Mouse (Mus musculus): Measurements from ENCODE around the gene B3gnt8. TPM values are rescaled to one million over a fixed set of nuclear protein-coding genes. Genes with fewer than 3 reads are reported as not detected.
"Not testable (repeated sequence)": the region's sequence is repeated elsewhere in the genome, so short reads cannot be mapped to it uniquely, and the experiment has no call there.

B3gnt8 gene
- polyA plus RNA-seq (2015; fragmentation: Nextera tagmentation; extraction: Ambion mirVana): 14.2 and 15.0 TPM in 2 replicates

GRCm38 (mm10) chr7:25626509-25627430 lies at the start of gene B3gnt8:
TSS of gene B3gnt8 (plus strand) at chr7:25626654.
- Histone ChIP-seq H3K27me3 (ENCODE audit: insufficient read depth, low read length) (no peaks in the 10 kb centered on the region), H3K4me2 (replicated peaks; ENCODE audit: low read depth, low read length) (peak within 1 kb of the TSS; percentile 83), H3K27ac (ENCODE audit: low read length) (peak within 1 kb of the TSS; percentile 68), H3K4me3 (ENCODE audit: low read length) (peak within 1 kb of the TSS; percentile 56), H3K4me1 (ENCODE audit: insufficient read depth, low read length) (peaks cover 22% of the 10 kb centered on the region), H3K9ac (replicated peaks; ENCODE audit: low read length) (peak within 1 kb of the TSS; percentile 77), H3K9me3 (ENCODE audit: low read length) (no peaks in the 10 kb centered on the region), H3K36me3 (ENCODE audit: insufficient read depth, low read length) (peaks cover 45% of the 10 kb centered on the region)
- 17% methylated on average over 26 of the region's 29 CpGs for WGBS
- ATAC-seq (ENCODE audit: low FRiP score, low TSS enrichment): peak; percentile 44; the same call in 1 of the 2 replicates

GRCm38 (mm10) chr7:25576793-25577437 lies 49.5 kb upstream of the B3gnt8 start:
- peak; percentile 82 for ATAC-seq (ENCODE audit: low FRiP score, low TSS enrichment)
- WGBS: 42% methylated on average over 12 of the region's 14 CpGs
- H3K27ac ChIP-seq (ENCODE audit: low read length): peak overlapping the region; percentile 80
- H3K36me3 ChIP-seq (ENCODE audit: insufficient read depth, low read length); H3K4me1 ChIP-seq (ENCODE audit: insufficient read depth, low read length); H3K4me3 ChIP-seq (ENCODE audit: low read length); H3K27me3 ChIP-seq (ENCODE audit: insufficient read depth, low read length); H3K4me2 ChIP-seq (replicated peaks; ENCODE audit: low read depth, low read length); H3K9ac ChIP-seq (replicated peaks; ENCODE audit: low read length); H3K9me3 ChIP-seq (ENCODE audit: low read length): not testable (repeated sequence)

- Histone ChIP-seq H3K27me3 (ENCODE audit: insufficient read depth, low read length) (no peaks in the 10 kb centered on the region), H3K27ac (ENCODE audit: low read length) (no peak overlapping the region), H3K9ac (replicated peaks; ENCODE audit: low read length) (no peak overlapping the region), H3K36me3 (ENCODE audit: insufficient read depth, low read length) (0 out of 2 replicates have a peak, but pooled peaks cover 2% of the 10 kb centered on the region), H3K9me3 (ENCODE audit: low read length) (peaks cover 10% of the 10 kb centered on the region; the same call in 1 of the 2 replicates), H3K4me1 (ENCODE audit: insufficient read depth, low read length) (peaks cover 6% of the 10 kb centered on the region; the same call in 1 of the 2 replicates), H3K4me2 (replicated peaks; ENCODE audit: low read depth, low read length) (no peak overlapping the region), H3K4me3 (ENCODE audit: low read length) (no peak overlapping the region)
- WGBS: 87% methylated on average over 10 of the region's 10 CpGs
- no peak for ATAC-seq (ENCODE audit: low FRiP score, low TSS enrichment)
Measured at GRCm38 (mm10) chr7:25579441-25579840, 47.0 kb upstream of the B3gnt8 start.

GRCm38 (mm10) chr7:25582301-25582810 lies 44.1 kb upstream of the B3gnt8 start:
- H3K4me1 ChIP-seq (ENCODE audit: insufficient read depth, low read length): no peaks in the 10 kb centered on the region
- H3K27ac ChIP-seq (ENCODE audit: low read length): no peak overlapping the region
- no peaks in the 10 kb centered on the region for H3K27me3 ChIP-seq (ENCODE audit: insufficient read depth, low read length)
- no peak overlapping the region for H3K4me3 ChIP-seq (ENCODE audit: low read length)
- ATAC-seq (ENCODE audit: low FRiP score, low TSS enrichment): no peak
- H3K36me3 ChIP-seq (ENCODE audit: insufficient read depth, low read length): 0 out of 2 replicates have a peak, but pooled peaks cover 2% of the 10 kb centered on the region
- no peak overlapping the region for H3K4me2 ChIP-seq (replicated peaks; ENCODE audit: low read depth, low read length)
- no peak overlapping the region for H3K9ac ChIP-seq (replicated peaks; ENCODE audit: low read length)
- 85% methylated on average over 15 of the region's 15 CpGs for WGBS
- peaks cover 10% of the 10 kb centered on the region; the same call in 1 of the 2 replicates for H3K9me3 ChIP-seq (ENCODE audit: low read length)

GRCm38 (mm10) chr7:25584651-25585050 lies 41.8 kb upstream of the B3gnt8 start:
- no peak for ATAC-seq (ENCODE audit: low FRiP score, low TSS enrichment)
- Histone ChIP-seq H3K4me2 (replicated peaks; ENCODE audit: low read depth, low read length) (no peak overlapping the region), H3K27me3 (ENCODE audit: insufficient read depth, low read length) (no peaks in the 10 kb centered on the region), H3K4me1 (ENCODE audit: insufficient read depth, low read length) (no peaks in the 10 kb centered on the region), H3K36me3 (ENCODE audit: insufficient read depth, low read length) (no peaks in the 10 kb centered on the region), H3K9ac (replicated peaks; ENCODE audit: low read length) (no peak overlapping the region), H3K27ac (ENCODE audit: low read length) (no peak overlapping the region), H3K9me3 (ENCODE audit: low read length) (0 out of 2 replicates have a peak, but pooled peaks cover 5% of the 10 kb centered on the region), H3K4me3 (ENCODE audit: low read length) (no peak overlapping the region)
- 90% methylated on average over 5 of the region's 5 CpGs for WGBS

- no peaks in the 10 kb centered on the region for H3K27me3 ChIP-seq (ENCODE audit: insufficient read depth, low read length)
- WGBS: 77% methylated on average over 9 of the region's 9 CpGs
- 0 out of 2 replicates have a peak, but pooled peaks cover 5% of the 10 kb centered on the region for H3K9me3 ChIP-seq (ENCODE audit: low read length)
- H3K27ac ChIP-seq (ENCODE audit: low read length): no peak overlapping the region
- H3K4me1 ChIP-seq (ENCODE audit: insufficient read depth, low read length): no peaks in the 10 kb centered on the region
- H3K4me3 ChIP-seq (ENCODE audit: low read length): no peak overlapping the region
- H3K4me2 ChIP-seq (replicated peaks; ENCODE audit: low read depth, low read length): no peak overlapping the region
- H3K9ac ChIP-seq (replicated peaks; ENCODE audit: low read length): no peak overlapping the region
- no peak for ATAC-seq (ENCODE audit: low FRiP score, low TSS enrichment)
- H3K36me3 ChIP-seq (ENCODE audit: insufficient read depth, low read length): no peaks in the 10 kb centered on the region
Measured at GRCm38 (mm10) chr7:25585351-25586204, 40.9 kb upstream of the B3gnt8 start.

- Histone ChIP-seq H3K4me3 (ENCODE audit: low read length) (no peak overlapping the region), H3K4me1 (ENCODE audit: insufficient read depth, low read length) (no peaks in the 10 kb centered on the region), H3K27me3 (ENCODE audit: insufficient read depth, low read length) (no peaks in the 10 kb centered on the region), H3K4me2 (replicated peaks; ENCODE audit: low read depth, low read length) (no peak overlapping the region), H3K27ac (ENCODE audit: low read length) (no peak overlapping the region), H3K36me3 (ENCODE audit: insufficient read depth, low read length) (no peaks in the 10 kb centered on the region), H3K9me3 (ENCODE audit: low read length) (no peaks in the 10 kb centered on the region), H3K9ac (replicated peaks; ENCODE audit: low read length) (no peak overlapping the region)
- no peak for ATAC-seq (ENCODE audit: low FRiP score, low TSS enrichment)
- WGBS: 84% methylated on average over 2 of the region's 2 CpGs
Measured at GRCm38 (mm10) chr7:25591226-25591625, 35.2 kb upstream of the B3gnt8 start.

GRCm38 (mm10) chr7:25593859-25594258 lies 32.6 kb upstream of the B3gnt8 start:
- no peak for ATAC-seq (ENCODE audit: low FRiP score, low TSS enrichment)
- Histone ChIP-seq H3K4me2 (replicated peaks; ENCODE audit: low read depth, low read length) (no peak overlapping the region), H3K4me3 (ENCODE audit: low read length) (no peak overlapping the region), H3K27ac (ENCODE audit: low read length) (no peak overlapping the region), H3K4me1 (ENCODE audit: insufficient read depth, low read length) (no peaks in the 10 kb centered on the region), H3K9me3 (ENCODE audit: low read length) (no peaks in the 10 kb centered on the region), H3K9ac (replicated peaks; ENCODE audit: low read length) (no peak overlapping the region), H3K36me3 (ENCODE audit: insufficient read depth, low read length) (no peaks in the 10 kb centered on the region), H3K27me3 (ENCODE audit: insufficient read depth, low read length) (no peaks in the 10 kb centered on the region; the same call in 1 of the 2 replicates)
- 83% methylated on average over 3 of the region's 3 CpGs for WGBS

- Histone ChIP-seq H3K36me3 (ENCODE audit: insufficient read depth, low read length) (no peaks in the 10 kb centered on the region), H3K4me3 (ENCODE audit: low read length) (no peak overlapping the region), H3K4me2 (replicated peaks; ENCODE audit: low read depth, low read length) (no peak overlapping the region), H3K9me3 (ENCODE audit: low read length) (no peaks in the 10 kb centered on the region), H3K9ac (replicated peaks; ENCODE audit: low read length) (no peak overlapping the region), H3K27me3 (ENCODE audit: insufficient read depth, low read length) (no peaks in the 10 kb centered on the region; the same call in 1 of the 2 replicates), H3K4me1 (ENCODE audit: insufficient read depth, low read length) (no peaks in the 10 kb centered on the region), H3K27ac (ENCODE audit: low read length) (no peak overlapping the region)
- ATAC-seq (ENCODE audit: low FRiP score, low TSS enrichment): peak; percentile 59; the same call in 1 of the 2 replicates
- whole genome bisulfite sequencing: 12% methylated on average over 10 of the region's 10 CpGs
Measured at GRCm38 (mm10) chr7:25599663-25600062, 26.8 kb upstream of the B3gnt8 start.

All from kidney, embryonic 16.5 days (tissue).